Mouse (Mus musculus) midbrain, embryonic 12.5 days (tissue): ENCODE results near the gene Eif4e1b. TPM values are rescaled to one million over a fixed set of nuclear protein-coding genes. Genes with fewer than 3 reads are reported as not detected.
"Not testable (repeated sequence)": the region's sequence is repeated elsewhere in the genome, so short reads cannot be mapped to it uniquely, and the experiment has no call there.

Experiments
- ATAC-seq: fragments of 200-750 bp; cut with Nextera tagmentation; 2 replicates; pipeline ENCODE4 v1.8.0; 2017; ENCODE audit warnings: low read depth, moderate TSS enrichment, moderate library complexity; ENCODE audit not compliant: low FRiP score
- H3K27ac ChIP-seq: fragments of 300-500 bp; sonication (generic); replicated peaks from 2 replicates; pipeline ENCODE4 v1.5.1; 2016; ENCODE audit warnings: mild to moderate bottlenecking
- H3K27me3 ChIP-seq: fragments of 300-500 bp; sonication (generic); 2 replicates; pipeline ENCODE4 v1.6.1; 2016; ENCODE audit warnings: mild to moderate bottlenecking
- H3K36me3 ChIP-seq: fragments of 300-500 bp; sonication (generic); 2 replicates; pipeline ENCODE4 v1.6.1; 2016
- H3K4me1 ChIP-seq: fragments of 300-500 bp; sonication (generic); 2 replicates; pipeline ENCODE4 v1.6.1; 2016
- H3K4me2 ChIP-seq: fragments of 300-500 bp; sonication (generic); replicated peaks from 2 replicates; pipeline ENCODE4 v1.6.1; 2016; ENCODE audit warnings: mild to moderate bottlenecking, moderate library complexity
- H3K4me3 ChIP-seq: fragments of 300-500 bp; sonication (generic); 2 replicates; pipeline ENCODE4 v1.5.1; 2016; ENCODE audit warnings: mild to moderate bottlenecking
- H3K9ac ChIP-seq: fragments of 300-500 bp; sonication (generic); replicated peaks from 2 replicates; pipeline ENCODE4 v1.6.1; 2016; ENCODE audit warnings: mild to moderate bottlenecking, moderate library complexity
- H3K9me3 ChIP-seq: fragments of 300-500 bp; sonication (generic); 2 replicates; pipeline ENCODE4 v1.6.1; 2016; ENCODE audit warnings: mild to moderate bottlenecking
- WGBS: fragments of 180-500 bp; shearing (Covaris S2); methylation state at CpG from one replicate; pipeline ENCODE4 v1.1.7; 2016; 5-methylcytosine and 5-hydroxymethylcytosine counted together
- polyA plus RNA-seq: library from polyadenylated mRNA; unstranded; fragments of >200 nt; fragmentation: Nextera tagmentation; extraction: Ambion mirVana; gene quantifications from 2 replicates; pipeline ENCODE4 v1.2.1, GENCODE M21; 2016

Eif4e1b gene
- polyA plus RNA-seq, 1 experiment from 2014 or later = not detected

DNA sequence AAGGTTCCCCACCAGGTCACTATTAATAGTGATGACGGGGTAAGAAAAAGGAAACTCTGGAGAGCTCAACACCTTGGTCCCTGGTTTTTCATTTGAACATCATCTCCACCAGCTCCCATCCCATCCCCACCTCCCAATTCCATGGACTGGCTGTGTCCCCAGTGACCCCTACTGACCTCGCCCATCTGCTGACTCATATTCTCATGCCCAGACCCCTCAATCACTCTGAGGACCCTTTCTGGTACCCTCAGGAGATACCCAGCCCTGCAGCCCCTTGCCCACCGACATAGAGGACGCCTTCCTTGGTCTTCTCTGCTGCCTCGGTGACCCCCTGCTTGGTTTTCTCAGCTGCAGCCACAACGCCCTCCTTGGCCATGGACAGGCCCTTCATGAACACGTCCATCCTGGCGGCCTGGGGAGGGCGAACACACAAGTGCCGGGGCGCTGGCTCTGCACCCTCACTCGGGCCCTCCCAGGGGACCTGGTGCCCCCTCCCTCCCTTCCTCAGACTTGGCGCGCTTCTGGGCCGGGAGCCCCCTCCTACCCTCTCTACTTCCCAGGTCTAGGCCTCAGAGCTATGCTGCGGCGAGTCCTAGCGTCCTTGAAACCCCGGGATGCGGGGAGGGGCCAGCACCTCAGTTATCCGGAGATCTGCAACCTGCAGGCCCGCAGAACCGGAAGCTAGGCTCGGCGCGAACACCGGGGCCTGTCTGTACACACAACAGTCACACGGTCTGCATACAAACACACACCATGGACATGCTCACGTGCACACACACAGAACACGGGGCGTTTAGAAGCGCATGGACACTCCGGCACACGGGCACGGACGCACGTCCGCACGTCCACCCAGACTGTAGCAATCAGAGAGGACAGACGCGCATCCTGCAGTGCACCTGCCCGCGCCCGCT, 18.3 kb upstream of the Eif4e1b start:
- peak overlapping the region; percentile 51 for H3K9ac ChIP-seq
- H3K36me3 ChIP-seq = no peaks in the 10 kb centered on the region
- H3K4me1 ChIP-seq = peaks cover 16% of the 10 kb centered on the region
- no peaks in the 10 kb centered on the region for H3K9me3 ChIP-seq
- peak overlapping the region; percentile 79 for H3K4me2 ChIP-seq
- no peak overlapping the region for H3K27ac ChIP-seq
- ATAC-seq = peak; percentile 53
- H3K4me3 ChIP-seq = peak overlapping the region; percentile 46
- peaks cover 70% of the 10 kb centered on the region for H3K27me3 ChIP-seq
- 6% methylated on average over 44 of the region's 44 CpGs for WGBS

DNA sequence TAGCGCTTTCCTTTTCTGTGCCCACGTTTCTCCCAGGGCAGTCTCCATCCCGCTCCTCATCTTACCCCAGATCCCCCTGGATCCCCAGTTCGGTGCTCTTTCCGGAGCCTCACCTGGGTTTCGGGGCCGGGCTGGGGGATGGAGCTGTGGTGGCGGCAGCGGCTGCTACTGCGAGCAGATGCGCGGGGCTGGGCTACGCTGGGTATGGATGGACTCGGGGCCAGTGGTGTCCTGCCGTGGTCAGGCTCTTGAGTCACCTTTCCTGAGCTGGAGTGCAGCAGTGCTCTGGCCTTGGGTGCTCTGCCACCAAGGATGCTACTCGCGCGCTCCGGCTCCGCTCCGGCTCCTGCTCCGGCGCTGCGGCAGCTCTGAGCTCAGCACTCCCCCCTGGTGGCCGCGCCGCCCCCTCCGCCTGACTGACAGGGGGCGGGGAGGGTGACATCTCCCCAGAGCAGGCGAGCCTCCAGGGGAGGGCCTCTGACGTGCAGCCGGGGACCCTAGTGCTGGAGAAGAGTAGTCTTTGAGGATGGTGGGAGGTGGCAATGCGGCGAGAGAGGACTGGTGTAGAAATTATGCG, 17.5 kb upstream of the Eif4e1b start, which contains the start of gene Sncb:
Sncb (minus strand) TSS at position 404 of the 577 bp plus-strand sequence.
- no peaks in the 10 kb centered on the region for H3K36me3 ChIP-seq
- under 1% methylated on average over 35 of the region's 35 CpGs for WGBS
- H3K27me3 ChIP-seq = peaks cover 63% of the 10 kb centered on the region
- ATAC-seq = peak; percentile 71
- H3K4me1 ChIP-seq = peaks cover 16% of the 10 kb centered on the region
- peak within 1 kb of the TSS; percentile 79 for H3K4me2 ChIP-seq
- H3K9ac ChIP-seq = peak within 1 kb of the TSS; percentile 51
- no peaks in the 10 kb centered on the region for H3K9me3 ChIP-seq
- H3K4me3 ChIP-seq = peak within 1 kb of the TSS; percentile 46
- no peak within 1 kb of the TSS for H3K27ac ChIP-seq

- peaks cover 57% of the 10 kb centered on the region for H3K27me3 ChIP-seq
- no peak overlapping the region for H3K27ac ChIP-seq
- H3K36me3 ChIP-seq = no peaks in the 10 kb centered on the region
- H3K4me2 ChIP-seq = peak overlapping the region; percentile 79; the same call in 1 of the 2 replicates
- H3K4me3 ChIP-seq = no peak overlapping the region
- WGBS = 84% methylated on average over 4 of the region's 4 CpGs
- no peak for ATAC-seq
- H3K4me1 ChIP-seq = peaks cover 16% of the 10 kb centered on the region
- H3K9ac ChIP-seq = no peak overlapping the region
- no peaks in the 10 kb centered on the region for H3K9me3 ChIP-seq
Measured at GRCm38 (mm10) chr13:54767012-54767411, 16.8 kb upstream of the Eif4e1b start.

- WGBS = 80% methylated on average over 3 of the region's 3 CpGs
- no peak overlapping the region for H3K4me3 ChIP-seq
- no peak for ATAC-seq
- H3K27ac ChIP-seq = no peak overlapping the region
- H3K4me2 ChIP-seq = no peak overlapping the region
- no peaks in the 10 kb centered on the region for H3K4me1 ChIP-seq
- no peaks in the 10 kb centered on the region for H3K36me3 ChIP-seq
- no peak overlapping the region for H3K9ac ChIP-seq
- no peaks in the 10 kb centered on the region for H3K27me3 ChIP-seq
- no peaks in the 10 kb centered on the region for H3K9me3 ChIP-seq
Measured at GRCm38 (mm10) chr13:54780592-54780991, 3.2 kb upstream of the Eif4e1b start.

DNA sequence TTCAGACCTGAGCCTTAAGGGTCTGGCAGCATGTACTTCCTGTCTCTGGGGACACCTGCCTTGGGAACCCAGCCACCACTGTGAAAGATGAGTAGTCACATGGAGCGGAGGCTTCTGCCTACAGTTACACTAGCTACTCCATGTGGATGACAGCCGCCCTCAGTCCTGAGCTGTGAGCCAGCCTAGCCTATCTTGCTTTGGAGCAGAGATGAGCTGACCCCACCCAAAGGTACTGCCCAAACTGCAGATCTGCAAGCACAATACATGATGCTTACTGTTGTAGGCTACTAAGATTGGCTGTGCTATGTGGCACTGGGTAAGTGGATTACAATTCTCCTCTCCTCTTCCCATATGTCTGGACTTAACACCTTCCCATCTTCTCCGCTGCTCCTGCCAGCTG, 2.7 kb upstream of the Eif4e1b start:
- no peak for ATAC-seq
- Histone ChIP-seq H3K27me3 (no peaks in the 10 kb centered on the region), H3K4me1 (no peaks in the 10 kb centered on the region)

GRCm38 (mm10) chr13:54783235-54783634, 563 bp upstream of the Eif4e1b start:
- Histone ChIP-seq H3K4me2 (no peak overlapping the region), H3K36me3 (no peaks in the 10 kb centered on the region), H3K9ac (no peak overlapping the region), H3K27me3 (no peaks in the 10 kb centered on the region), H3K27ac (no peak overlapping the region), H3K4me1 (no peaks in the 10 kb centered on the region), H3K9me3 (no peaks in the 10 kb centered on the region), H3K4me3 (no peak overlapping the region)
- no peak for ATAC-seq
- 41% methylated on average over 2 of the region's 2 CpGs for WGBS

More for the DNA sequence above, 2.7 kb upstream of the Eif4e1b start:
- Histone ChIP-seq H3K4me3 (no peak overlapping the region), H3K27ac (no peak overlapping the region), H3K4me2 (no peak overlapping the region), H3K9me3 (no peaks in the 10 kb centered on the region), H3K9ac (no peak overlapping the region), H3K36me3 (no peaks in the 10 kb centered on the region)
- 89% methylated on average over 3 of the region's 3 CpGs for WGBS

DNA sequence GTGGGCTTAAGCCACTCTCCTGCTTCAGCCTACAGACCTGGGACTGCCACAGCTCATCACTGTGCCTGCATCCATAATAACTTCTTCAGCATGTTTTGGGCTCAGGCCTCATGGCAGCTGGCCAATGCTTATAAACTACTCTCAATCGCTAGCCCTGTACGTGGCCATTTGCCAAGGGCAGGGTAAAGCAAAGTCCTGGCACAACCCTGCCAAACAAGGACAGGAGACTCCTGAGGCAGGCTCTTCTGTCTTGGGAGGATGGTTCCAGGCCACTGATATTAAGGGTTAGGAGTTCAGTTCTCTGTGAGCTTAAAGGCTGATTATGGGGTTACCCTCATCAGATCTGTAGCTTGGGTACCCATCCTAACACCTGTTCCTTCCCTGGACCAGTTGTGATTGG, 3.8 kb downstream of the Eif4e1b start:
- 81% methylated on average over 2 of the region's 2 CpGs for WGBS
- not testable (repeated sequence) for H3K27ac ChIP-seq, H3K9me3 ChIP-seq, H3K4me2 ChIP-seq, H3K9ac ChIP-seq, ATAC-seq, H3K4me3 ChIP-seq, H3K36me3 ChIP-seq
- peaks cover 16% of the 10 kb centered on the region for H3K4me1 ChIP-seq
- H3K27me3 ChIP-seq = peaks cover 31% of the 10 kb centered on the region

DNA sequence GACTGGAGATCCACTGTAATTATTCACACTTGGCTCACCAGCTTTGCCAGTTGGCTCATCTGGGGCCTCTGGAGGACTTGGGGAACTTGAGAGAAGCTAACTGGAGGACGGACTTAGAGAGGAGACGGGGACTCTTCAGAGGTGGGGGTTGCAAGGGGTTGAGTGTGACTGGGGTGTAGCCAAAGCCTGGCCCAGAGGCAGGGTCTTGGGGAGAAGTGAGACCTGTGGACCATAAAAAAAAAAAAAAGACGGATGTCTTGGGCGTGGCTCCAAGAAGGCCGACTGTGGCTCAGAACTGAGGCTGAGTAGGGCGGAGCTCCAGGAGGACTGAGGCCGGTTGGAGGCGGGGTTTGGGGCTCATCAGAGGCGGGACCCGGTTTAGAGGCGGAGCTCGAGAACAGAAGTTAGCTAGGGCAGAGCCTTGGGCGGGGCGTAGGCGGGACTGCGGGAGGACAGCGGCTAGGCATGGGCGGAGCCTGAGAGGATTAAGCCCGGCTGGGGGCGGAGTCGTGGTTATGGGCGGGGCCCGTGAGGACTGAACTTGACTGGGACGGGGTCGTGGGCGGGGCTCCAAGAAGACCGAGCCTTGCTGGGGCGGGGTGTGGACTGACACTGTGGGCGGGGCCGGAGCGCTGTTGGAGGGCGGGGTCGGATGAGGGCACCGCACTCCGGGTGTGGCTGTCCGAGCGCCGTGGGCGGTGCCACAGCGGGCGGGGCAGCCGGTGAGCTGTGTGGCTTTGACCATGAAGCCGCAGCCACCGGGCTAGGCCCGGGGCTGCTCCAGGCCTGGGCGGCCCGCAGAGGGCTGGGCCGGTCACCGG, 5.2 kb downstream of the Eif4e1b start, which contains the start of gene Tspan17:
Tspan17 (plus strand) TSS at position 638 of the 821 bp plus-strand sequence.
- Histone ChIP-seq H3K9ac (peak within 1 kb of the TSS; percentile 69), H3K27me3 (peaks cover 40% of the 10 kb centered on the region), H3K4me2 (peak within 1 kb of the TSS; percentile 96), H3K36me3 (no peaks in the 10 kb centered on the region), H3K9me3 (no peaks in the 10 kb centered on the region), H3K4me1 (peaks cover 17% of the 10 kb centered on the region), H3K27ac (0 out of 2 replicates have a peak within 1 kb of the TSS, but pooled peaks have one; percentile 15), H3K4me3 (peak within 1 kb of the TSS; percentile 60)
- peak; percentile 84 for ATAC-seq
- 3% methylated on average over 45 of the region's 49 CpGs for WGBS

GRCm38 (mm10) chr13:54789561-54790397, 6.0 kb downstream of the Eif4e1b start:
- no peaks in the 10 kb centered on the region for H3K36me3 ChIP-seq
- peaks cover 20% of the 10 kb centered on the region for H3K4me1 ChIP-seq
- WGBS = under 1% methylated on average over 36 of the region's 38 CpGs
- 0 out of 2 replicates have a peak overlapping the region, but pooled peaks have one; percentile 15 for H3K27ac ChIP-seq
- H3K9me3 ChIP-seq = no peaks in the 10 kb centered on the region
- peak overlapping the region; percentile 96 for H3K4me2 ChIP-seq
- H3K4me3 ChIP-seq = peak overlapping the region; percentile 60
- H3K27me3 ChIP-seq = peaks cover 47% of the 10 kb centered on the region
- peak; percentile 67 for ATAC-seq
- H3K9ac ChIP-seq = peak overlapping the region; percentile 69

DNA sequence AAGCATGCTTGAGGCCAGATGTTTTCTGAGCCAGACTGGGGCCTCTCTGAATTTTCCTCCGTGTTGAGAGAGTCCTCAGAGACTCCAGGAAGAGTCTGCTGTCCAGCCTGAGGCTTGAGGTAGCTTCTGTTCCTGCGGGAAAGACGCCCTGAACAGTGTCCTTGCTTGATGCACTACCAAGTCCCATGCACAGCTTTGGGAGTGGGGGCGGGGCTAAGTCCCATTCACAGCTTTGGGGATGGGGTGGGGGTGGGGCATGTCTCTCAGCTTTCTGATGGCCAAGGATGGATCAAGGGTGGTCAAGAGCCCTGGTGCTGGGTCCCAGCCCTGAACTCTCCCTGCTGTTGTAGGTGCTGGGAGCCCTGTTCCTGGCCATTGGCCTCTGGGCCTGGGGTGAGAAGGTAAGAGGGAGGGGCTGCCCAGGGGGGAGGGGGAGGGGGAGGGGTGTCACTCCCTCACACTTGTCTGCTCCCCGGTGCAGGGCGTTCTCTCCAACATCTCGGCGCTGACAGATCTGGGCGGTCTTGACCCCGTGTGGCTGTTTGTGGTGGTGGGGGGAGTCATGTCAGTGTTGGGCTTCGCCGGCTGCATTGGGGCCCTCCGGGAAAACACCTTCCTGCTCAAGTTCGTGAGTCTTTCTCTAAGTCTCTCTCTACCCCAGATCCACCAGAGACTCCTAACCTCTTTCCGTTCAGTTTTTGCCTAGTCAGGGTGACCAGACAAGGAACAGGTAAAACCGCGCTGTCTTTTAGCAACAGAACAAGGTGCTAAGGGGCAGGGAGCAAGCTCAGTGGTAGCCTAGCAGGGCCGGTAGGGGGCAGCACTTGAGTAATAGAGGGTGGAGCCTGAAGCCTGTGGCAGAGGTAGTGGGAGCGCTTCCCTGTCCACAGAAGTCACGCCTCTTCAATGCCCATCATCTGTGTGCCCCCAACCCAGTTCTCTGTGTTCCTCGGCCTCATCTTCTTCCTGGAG, 8.7 kb downstream of the Eif4e1b start:
- Histone ChIP-seq H3K4me2 (no peak overlapping the region), H3K4me1 (peaks cover 20% of the 10 kb centered on the region), H3K27me3 (peaks cover 68% of the 10 kb centered on the region), H3K4me3 (no peak overlapping the region), H3K9me3 (no peaks in the 10 kb centered on the region), H3K36me3 (no peaks in the 10 kb centered on the region), H3K9ac (no peak overlapping the region), H3K27ac (no peak overlapping the region)
- WGBS = 24% methylated on average over 21 of the region's 21 CpGs
- ATAC-seq = no peak
